Mouse (Mus musculus) frontal cortex, postnatal 25 days (tissue): ENCODE measurements around the gene Smad3.

ENCODE experiments used
- DNase-seq, 2 experiments: peaks; one replicate each; pipeline ENCODE4 v3.0.0; 2022; ENCODE audit warnings: low spot score in 2 of 2

The Smad3 gene

GRCm38 (mm10) chr9:63664300-63664745 is 93.5 kb downstream of the Smad3 start:
- no peak for DNase-seq

- DNase-seq, result no peak
Measured at GRCm38 (mm10) chr9:63663222-63663621, 94.6 kb downstream of the Smad3 start.

GRCm38 (mm10) chr9:63662759-63663158 is 95.0 kb downstream of the Smad3 start:
- DNase-seq, result no peak

GRCm38 (mm10) chr9:63660691-63661090 is 97.1 kb downstream of the Smad3 start:
- DNase-seq, result no peak

- no peak for DNase-seq
Measured at GRCm38 (mm10) chr9:63660061-63660460, 97.7 kb downstream of the Smad3 start.

- DNase-seq, result no peak
Measured at GRCm38 (mm10) chr9:63658970-63659371, 98.8 kb downstream of the Smad3 start.

GRCm38 (mm10) chr9:63658436-63658835 is 99.4 kb downstream of the Smad3 start:
- no peak for DNase-seq

GRCm38 (mm10) chr9:63657167-63657566 is 100.6 kb downstream of the Smad3 start:
- DNase-seq, result no peak

- DNase-seq, result no peak
Measured at GRCm38 (mm10) chr9:63655092-63655491, 102.7 kb downstream of the Smad3 start.

- no peak for DNase-seq
Measured at GRCm38 (mm10) chr9:63654575-63654974, 103.2 kb downstream of the Smad3 start.

- no peak for DNase-seq
Measured at GRCm38 (mm10) chr9:63653666-63654065, 104.1 kb downstream of the Smad3 start.

GRCm38 (mm10) chr9:63651594-63651993 is 106.2 kb downstream of the Smad3 start:
- DNase-seq, result no peak

GRCm38 (mm10) chr9:63650905-63651304 is 106.9 kb downstream of the Smad3 start:
- DNase-seq, result no peak

- no peak for DNase-seq
Measured at GRCm38 (mm10) chr9:63649841-63650545, 107.8 kb downstream of the Smad3 start.

GRCm38 (mm10) chr9:63648520-63648918 is 109.3 kb downstream of the Smad3 start:
- DNase-seq, result no peak

GRCm38 (mm10) chr9:63647581-63648519 is 109.9 kb downstream of the Smad3 start:
- no peak for DNase-seq

GRCm38 (mm10) chr9:63645084-63645483 is 112.7 kb downstream of the Smad3 start:
- no peak for DNase-seq

- DNase-seq, result no peak
Measured at GRCm38 (mm10) chr9:63644011-63644410, 113.8 kb downstream of the Smad3 start.

- no peak for DNase-seq
Measured at GRCm38 (mm10) chr9:63641983-63642646, 115.7 kb downstream of the Smad3 start.

GRCm38 (mm10) chr9:63636113-63636512 is 121.7 kb downstream of the Smad3 start:
- DNase-seq, result no peak

GRCm38 (mm10) chr9:63633334-63633733 is 124.5 kb downstream of the Smad3 start:
- DNase-seq, result no peak

GRCm38 (mm10) chr9:63632924-63633323 is 124.9 kb downstream of the Smad3 start:
- DNase-seq, result no peak
